Mouse (Mus musculus): ENCODE data around the gene Dcaf1. TPM values are rescaled to one million over a fixed set of nuclear protein-coding genes. Genes with fewer than 3 reads are reported as not detected.

Gene Dcaf1
- polyA plus RNA-seq, 1 experiment from 2014 or later: 34.0 TPM

- no peak for ATAC-seq (ENCODE audit: insufficient read depth, low FRiP score, low TSS enrichment)
- DNase-seq (ENCODE audit: low spot score): no peak
Observed at GRCm38 (mm10) chr9:106840569-106840968, 18.9 kb downstream of the Dcaf1 start.

GRCm38 (mm10) chr9:106842800-106843199, 21.1 kb downstream of the Dcaf1 start:
- 93% methylated on average over 6 of the region's 6 CpGs for WGBS
- DNase-seq (ENCODE audit: low spot score) (no peak), ATAC-seq (ENCODE audit: insufficient read depth, low FRiP score, low TSS enrichment) (no peak)
- no peaks in the 10 kb centered on the region for H3K9me3 ChIP-seq (ENCODE audit: control insufficient read depth, low read length)
- H3K4me3 ChIP-seq (ENCODE audit: low read depth, low read length): no peak overlapping the region
- H3K4me1 ChIP-seq (ENCODE audit: control insufficient read depth, insufficient read depth, low read length): no peaks in the 10 kb centered on the region
- H3K9ac ChIP-seq (ENCODE audit: low read length): no peak overlapping the region
- H3K4me2 ChIP-seq (ENCODE audit: low read depth): no peak overlapping the region
- no peaks in the 10 kb centered on the region for H3K27me3 ChIP-seq (ENCODE audit: control insufficient read depth, insufficient read depth, low read length)
- peaks cover 12% of the 10 kb centered on the region for H3K36me3 ChIP-seq (ENCODE audit: control insufficient read depth, insufficient read depth, low read length)
- no peak overlapping the region for H3K27ac ChIP-seq (ENCODE audit: low read depth, low read length)

More at GRCm38 (mm10) chr9:106840569-106840968, 18.9 kb downstream of the Dcaf1 start:
- Histone ChIP-seq H3K9ac (ENCODE audit: low read length) (no peak overlapping the region), H3K4me3 (ENCODE audit: low read depth, low read length) (no peak overlapping the region), H3K9me3 (ENCODE audit: control insufficient read depth, low read length) (no peaks in the 10 kb centered on the region), H3K27ac (ENCODE audit: low read depth, low read length) (no peak overlapping the region), H3K4me2 (ENCODE audit: low read depth) (no peak overlapping the region), H3K36me3 (ENCODE audit: control insufficient read depth, insufficient read depth, low read length) (peaks cover 10% of the 10 kb centered on the region), H3K27me3 (ENCODE audit: control insufficient read depth, insufficient read depth, low read length) (no peaks in the 10 kb centered on the region), H3K4me1 (ENCODE audit: control insufficient read depth, insufficient read depth, low read length) (no peaks in the 10 kb centered on the region)
- WGBS: 90% methylated on average over 1 of the region's 1 CpGs

GRCm38 (mm10) chr9:106856664-106857063, 35.0 kb downstream of the Dcaf1 start:
- Histone ChIP-seq H3K27me3 (ENCODE audit: control insufficient read depth, insufficient read depth, low read length) (no peaks in the 10 kb centered on the region), H3K27ac (ENCODE audit: low read depth, low read length) (no peak overlapping the region), H3K4me1 (ENCODE audit: control insufficient read depth, insufficient read depth, low read length) (no peaks in the 10 kb centered on the region), H3K4me2 (ENCODE audit: low read depth) (no peak overlapping the region), H3K9me3 (ENCODE audit: control insufficient read depth, low read length) (no peaks in the 10 kb centered on the region), H3K9ac (ENCODE audit: low read length) (no peak overlapping the region), H3K36me3 (ENCODE audit: control insufficient read depth, insufficient read depth, low read length) (peaks cover 7% of the 10 kb centered on the region; the same call in 1 of the 2 replicates), H3K4me3 (ENCODE audit: low read depth, low read length) (no peak overlapping the region)
- ATAC-seq (ENCODE audit: insufficient read depth, low FRiP score, low TSS enrichment) (no peak), DNase-seq (ENCODE audit: low spot score) (no peak)
- 93% methylated on average over 3 of the region's 3 CpGs for WGBS

DNA sequence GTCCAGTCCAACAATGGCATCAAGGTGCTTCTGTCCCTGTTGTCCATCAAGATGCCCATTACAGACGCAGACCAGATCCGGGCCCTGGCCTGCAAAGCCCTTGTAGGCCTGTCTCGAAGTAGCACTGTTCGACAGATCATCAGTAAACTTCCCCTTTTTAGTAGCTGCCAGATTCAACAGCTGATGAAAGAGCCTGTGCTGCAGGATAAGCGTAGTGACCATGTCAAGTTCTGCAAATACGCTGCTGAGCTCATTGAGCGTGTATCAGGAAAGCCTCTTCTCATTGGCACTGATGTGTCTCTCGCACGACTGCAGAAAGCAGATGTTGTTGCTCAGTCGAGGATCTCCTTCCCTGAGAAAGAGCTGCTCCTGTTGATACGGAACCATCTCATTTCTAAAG, 36.4 kb downstream of the Dcaf1 start:
- no peaks in the 10 kb centered on the region for H3K9me3 ChIP-seq (ENCODE audit: control insufficient read depth, low read length)
- H3K36me3 ChIP-seq (ENCODE audit: control insufficient read depth, insufficient read depth, low read length): peaks cover 11% of the 10 kb centered on the region
- DNase-seq (ENCODE audit: low spot score) (no peak), ATAC-seq (ENCODE audit: insufficient read depth, low FRiP score, low TSS enrichment) (no peak)
- no peak overlapping the region for H3K4me2 ChIP-seq (ENCODE audit: low read depth)
- H3K9ac ChIP-seq (ENCODE audit: low read length): no peak overlapping the region
- no peaks in the 10 kb centered on the region for H3K4me1 ChIP-seq (ENCODE audit: control insufficient read depth, insufficient read depth, low read length)
- 92% methylated on average over 11 of the region's 11 CpGs for WGBS
- no peak overlapping the region for H3K27ac ChIP-seq (ENCODE audit: low read depth, low read length)
- no peaks in the 10 kb centered on the region for H3K27me3 ChIP-seq (ENCODE audit: control insufficient read depth, insufficient read depth, low read length)
- no peak overlapping the region for H3K4me3 ChIP-seq (ENCODE audit: low read depth, low read length)

GRCm38 (mm10) chr9:106874216-106874615, 52.5 kb downstream of the Dcaf1 start:
- WGBS: 87% methylated on average over 5 of the region's 5 CpGs
- Histone ChIP-seq H3K9ac (ENCODE audit: low read length) (no peak overlapping the region), H3K4me3 (ENCODE audit: low read depth, low read length) (no peak overlapping the region), H3K27me3 (ENCODE audit: control insufficient read depth, insufficient read depth, low read length) (no peaks in the 10 kb centered on the region), H3K4me1 (ENCODE audit: control insufficient read depth, insufficient read depth, low read length) (no peaks in the 10 kb centered on the region), H3K27ac (ENCODE audit: low read depth, low read length) (no peak overlapping the region), H3K9me3 (ENCODE audit: control insufficient read depth, low read length) (no peaks in the 10 kb centered on the region), H3K4me2 (ENCODE audit: low read depth) (no peak overlapping the region), H3K36me3 (ENCODE audit: control insufficient read depth, insufficient read depth, low read length) (peaks cover 4% of the 10 kb centered on the region)
- DNase-seq (ENCODE audit: low spot score) (no peak), ATAC-seq (ENCODE audit: insufficient read depth, low FRiP score, low TSS enrichment) (no peak)

GRCm38 (mm10) chr9:106876666-106877065, 55.0 kb downstream of the Dcaf1 start:
- Histone ChIP-seq H3K9me3 (ENCODE audit: control insufficient read depth, low read length) (no peaks in the 10 kb centered on the region), H3K4me2 (ENCODE audit: low read depth) (no peak overlapping the region), H3K36me3 (ENCODE audit: control insufficient read depth, insufficient read depth, low read length) (peaks cover 5% of the 10 kb centered on the region), H3K27ac (ENCODE audit: low read depth, low read length) (no peak overlapping the region), H3K27me3 (ENCODE audit: control insufficient read depth, insufficient read depth, low read length) (no peaks in the 10 kb centered on the region), H3K4me3 (ENCODE audit: low read depth, low read length) (no peak overlapping the region), H3K9ac (ENCODE audit: low read length) (no peak overlapping the region), H3K4me1 (ENCODE audit: control insufficient read depth, insufficient read depth, low read length) (no peaks in the 10 kb centered on the region)
- ATAC-seq (ENCODE audit: insufficient read depth, low FRiP score, low TSS enrichment): no peak
- DNase-seq (ENCODE audit: low spot score): no peak
- WGBS: 71% methylated on average over 3 of the region's 3 CpGs

DNA sequence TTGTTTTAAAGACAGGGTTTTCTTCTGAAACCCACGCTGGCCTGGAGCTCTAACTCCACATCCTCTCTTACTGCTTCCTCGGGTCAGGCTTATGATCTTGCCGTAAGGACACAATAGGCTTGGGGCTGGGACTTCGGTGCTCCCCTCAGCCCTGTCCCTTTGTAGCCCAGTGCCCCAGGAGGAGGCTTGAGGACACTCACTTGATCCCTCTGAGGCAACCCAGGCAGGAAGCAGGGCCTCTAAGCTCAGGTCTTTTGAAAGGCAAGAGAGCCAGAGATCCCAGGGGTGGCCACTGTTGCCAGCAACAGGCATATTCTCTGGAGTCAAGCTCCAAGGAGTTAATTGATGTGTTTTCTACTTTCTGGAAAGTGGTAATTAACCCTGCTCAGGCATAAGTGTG, 57.8 kb downstream of the Dcaf1 start:
- Histone ChIP-seq H3K27ac (ENCODE audit: low read depth, low read length) (no peak overlapping the region), H3K4me2 (ENCODE audit: low read depth) (no peak overlapping the region), H3K27me3 (ENCODE audit: control insufficient read depth, insufficient read depth, low read length) (no peaks in the 10 kb centered on the region), H3K4me3 (ENCODE audit: low read depth, low read length) (no peak overlapping the region), H3K9me3 (ENCODE audit: control insufficient read depth, low read length) (no peaks in the 10 kb centered on the region), H3K36me3 (ENCODE audit: control insufficient read depth, insufficient read depth, low read length) (peaks cover 5% of the 10 kb centered on the region), H3K4me1 (ENCODE audit: control insufficient read depth, insufficient read depth, low read length) (peaks cover 8% of the 10 kb centered on the region), H3K9ac (ENCODE audit: low read length) (no peak overlapping the region)
- ATAC-seq (ENCODE audit: insufficient read depth, low FRiP score, low TSS enrichment): no peak
- 78% methylated on average over 4 of the region's 4 CpGs for WGBS
- no peak for DNase-seq (ENCODE audit: low spot score)

- H3K4me1 ChIP-seq (ENCODE audit: control insufficient read depth, insufficient read depth, low read length): peaks cover 16% of the 10 kb centered on the region
- peaks cover 6% of the 10 kb centered on the region; the same call in 1 of the 2 replicates for H3K36me3 ChIP-seq (ENCODE audit: control insufficient read depth, insufficient read depth, low read length)
- no peak for ATAC-seq (ENCODE audit: insufficient read depth, low FRiP score, low TSS enrichment)
- no peak overlapping the region for H3K9ac ChIP-seq (ENCODE audit: low read length)
- no peak overlapping the region for H3K27ac ChIP-seq (ENCODE audit: low read depth, low read length)
- WGBS: 65% methylated on average over 4 of the region's 4 CpGs
- H3K4me3 ChIP-seq (ENCODE audit: low read depth, low read length): no peak overlapping the region
- DNase-seq (ENCODE audit: low spot score): no peak
- H3K4me2 ChIP-seq (ENCODE audit: low read depth): no peak overlapping the region
- no peaks in the 10 kb centered on the region for H3K27me3 ChIP-seq (ENCODE audit: control insufficient read depth, insufficient read depth, low read length)
- no peaks in the 10 kb centered on the region for H3K9me3 ChIP-seq (ENCODE audit: control insufficient read depth, low read length)
Observed at GRCm38 (mm10) chr9:106881071-106881755, 59.5 kb downstream of the Dcaf1 start.

- Histone ChIP-seq H3K4me1 (ENCODE audit: control insufficient read depth, insufficient read depth, low read length) (peaks cover 16% of the 10 kb centered on the region), H3K27ac (ENCODE audit: low read depth, low read length) (no peak overlapping the region), H3K4me3 (ENCODE audit: low read depth, low read length) (no peak overlapping the region), H3K9ac (ENCODE audit: low read length) (no peak overlapping the region), H3K9me3 (ENCODE audit: control insufficient read depth, low read length) (no peaks in the 10 kb centered on the region), H3K27me3 (ENCODE audit: control insufficient read depth, insufficient read depth, low read length) (no peaks in the 10 kb centered on the region), H3K4me2 (ENCODE audit: low read depth) (no peak overlapping the region), H3K36me3 (ENCODE audit: control insufficient read depth, insufficient read depth, low read length) (peaks cover 6% of the 10 kb centered on the region; the same call in 1 of the 2 replicates)
- no peak for DNase-seq (ENCODE audit: low spot score)
- no peak for ATAC-seq (ENCODE audit: insufficient read depth, low FRiP score, low TSS enrichment)
- WGBS: 65% methylated on average over 4 of the region's 4 CpGs
Observed at GRCm38 (mm10) chr9:106882176-106882575, 60.5 kb downstream of the Dcaf1 start.
